8 mouse cellular contexts compared by ENCODE assay signal in genomic region chr1:163311006-163311836, GRCm38 (mm10). TPM values are rescaled to one million over a fixed set of nuclear protein-coding genes. Genes with fewer than 3 reads are reported as not detected.
DNase-seq lines count a peak whose midpoint lies in the region; ATAC-seq and TF ChIP-seq lines count a peak whose summit lies in the region.

No protein-coding gene starts in this region.

- TF ChIP-seq POLR2A in kidney, adult 2 months (IDR thresholded peaks at IDR 0.05; ENCODE audit: low read depth, low read length): no peak
- no peak for TF ChIP-seq POLR2A in myocyte (IDR thresholded peaks at IDR 0.05; ENCODE audit: insufficient read length, low read depth)

- H3K4me2 ChIP-seq in hindbrain, embryonic 14.5 days (replicated peaks): peak overlapping the region; percentile 56
- peak overlapping the region; percentile 73 for H3K4me2 ChIP-seq in myocyte (ENCODE audit: low read depth)

- peak overlapping the region; percentile 51; the same call in 1 of the 2 replicates for H3K9ac ChIP-seq in hindbrain, embryonic 14.5 days

- peak overlapping the region; percentile 57 for H3ac ChIP-seq in myocyte (ENCODE audit: control insufficient read depth, insufficient read length)

- WGBS in kidney, adult 2 months: 57% methylated on average over 13 of the region's 13 CpGs
- WGBS in hindbrain, embryonic 14.5 days: 10% methylated on average over 13 of the region's 13 CpGs

- peak overlapping the region; percentile 41 for H3K4me3 ChIP-seq in kidney, adult 2 months (ENCODE audit: insufficient read depth, low read depth, low read length)
- H3K4me3 ChIP-seq in hindbrain, embryonic 14.5 days (replicated peaks; ENCODE audit: low read length): peak overlapping the region; percentile 28
- peak overlapping the region; percentile 56 for H3K4me3 ChIP-seq in myocyte

- no peaks in the 10 kb centered on the region for H3K36me3 ChIP-seq in kidney, adult 2 months (ENCODE audit: control insufficient read depth, insufficient read depth, low read length)
- H3K36me3 ChIP-seq in hindbrain, embryonic 14.5 days (replicated peaks; ENCODE audit: control insufficient read depth, insufficient read depth): no peaks in the 10 kb centered on the region
- no peaks in the 10 kb centered on the region for H3K36me3 ChIP-seq in myocyte (ENCODE audit: control insufficient read depth, insufficient read depth)

- no peak for ATAC-seq in hindbrain, embryonic 14.5 days (ENCODE audit: low FRiP score)

- no peak overlapping the region for H3K27ac ChIP-seq in kidney, adult 2 months (ENCODE audit: insufficient read depth, low read depth, low read length)
- no peak overlapping the region for H3K27ac ChIP-seq in hindbrain, embryonic 14.5 days

- peaks cover 2% of the 10 kb centered on the region for H3K27me3 ChIP-seq in kidney, adult 2 months (replicated peaks; ENCODE audit: control insufficient read depth, insufficient read depth, low read length)
- H3K27me3 ChIP-seq in hindbrain, embryonic 14.5 days (ENCODE audit: control insufficient read depth, insufficient read depth, low read length): peaks cover 100% of the 10 kb centered on the region
- no peaks in the 10 kb centered on the region for H3K27me3 ChIP-seq in myocyte (ENCODE audit: control insufficient read depth, insufficient read depth, insufficient read length)

- H3K4me1 ChIP-seq in kidney, adult 2 months (ENCODE audit: control insufficient read depth, insufficient read depth, low read length): no peaks in the 10 kb centered on the region
- H3K4me1 ChIP-seq in hindbrain, embryonic 14.5 days (replicated peaks; ENCODE audit: control insufficient read depth, insufficient read depth, low read length): peaks cover 35% of the 10 kb centered on the region

- H3K9me3 ChIP-seq in hindbrain, embryonic 14.5 days (ENCODE audit: control insufficient read depth, low read length): no peaks in the 10 kb centered on the region

- H3K79me2 ChIP-seq in myocyte (ENCODE audit: control insufficient read depth, insufficient read depth): peaks cover 16% of the 10 kb centered on the region

- DNase-seq in kidney, adult 2 months: no peak
- DNase-seq in kidney, adult 8-10 months: no peak
- peak; percentile 28 for DNase-seq in embryo, embryonic 9.5 days (ENCODE audit: extremely low spot score)
- DNase-seq in hindbrain, embryonic 14.5 days (ENCODE audit: low spot score): no peak
- DNase-seq in layer of hippocampus, adult 9-11 months: no peak
- DNase-seq in thymus, postnatal 36 days: no peak
- no peak for DNase-seq in adrenal gland, adult 18-20 months (ENCODE audit: low spot score in 2 of 2)

- TF ChIP-seq CTCF in kidney, adult 2 months (conservative IDR thresholded peaks at IDR 0.05; ENCODE audit: insufficient read depth, insufficient read length, low read depth, low read length): no peak

TF ChIP-seq in myocyte, 11 proteins besides CTCF, POLR2A, EP300 and RAD21:
- TF ChIP-seq MYOG (IDR thresholded peaks at IDR 0.05; ENCODE audit: control insufficient read depth in 1 of 3, insufficient read depth in 1 of 3, insufficient read length in 2 of 3, low read depth in 2 of 3): no peak
- TF ChIP-seq MAX (IDR thresholded peaks at IDR 0.05; ENCODE audit: low read depth): no peak
- TF ChIP-seq REST (IDR thresholded peaks at IDR 0.05; ENCODE audit: insufficient read depth, insufficient read length): no peak
- TF ChIP-seq E2F4 (IDR thresholded peaks at IDR 0.05; ENCODE audit: insufficient read depth): no peak
- no peak for TF ChIP-seq TCF12 (IDR thresholded peaks at IDR 0.05; ENCODE audit: insufficient read depth, poor library complexity, severe bottlenecking)
- TF ChIP-seq CEBPB (IDR thresholded peaks at IDR 0.05; ENCODE audit: insufficient read depth, poor library complexity, severe bottlenecking): no peak
- no peak for TF ChIP-seq POLR2AphosphoS2 (IDR thresholded peaks at IDR 0.05; ENCODE audit: insufficient read length, low read depth)
- no peak for TF ChIP-seq SRF (IDR thresholded peaks at IDR 0.05; ENCODE audit: control insufficient read depth, insufficient read length, low read depth)
- TF ChIP-seq TCF3 (IDR thresholded peaks at IDR 0.05; ENCODE audit: insufficient read length, low read depth): no peak
- TF ChIP-seq MYOD1 (IDR thresholded peaks at IDR 0.05; ENCODE audit: control insufficient read depth in 1 of 3, insufficient read length in 2 of 3, low read depth in 2 of 3): no peak
- TF ChIP-seq USF1 (IDR thresholded peaks at IDR 0.05; ENCODE audit: low read depth): no peak

RNA-seq across cellular contexts. Expression of gene Prrx1, which starts 2.3 kb away (rescaled TPM):
- 2.4 and 2.8 TPM in 2 replicates for polyA plus RNA-seq in kidney, adult 2 months (2012; rRNA removed)
- polyA plus RNA-seq in hindbrain, embryonic 14.5 days (2014; fragmentation: Nextera tagmentation; extraction: Ambion mirVana): 4.6 and 5.3 TPM in 2 replicates
- 7.0 TPM for polyA plus RNA-seq in myocyte (2012; fragmentation: generic; extraction: Trizol)
- total RNA-seq in adrenal gland, adult 18-20 months (2021): 10 to 100 TPM in 1 of 2 experiments, 1 to 10 TPM in 1; 5.6 to 10.8 TPM
